Mouse (Mus musculus): ENCODE data around the gene Prrt1.
A peak's percentile ranks its signal among the peaks of the same experiment; 100 is the strongest.

Gene Prrt1

DNA sequence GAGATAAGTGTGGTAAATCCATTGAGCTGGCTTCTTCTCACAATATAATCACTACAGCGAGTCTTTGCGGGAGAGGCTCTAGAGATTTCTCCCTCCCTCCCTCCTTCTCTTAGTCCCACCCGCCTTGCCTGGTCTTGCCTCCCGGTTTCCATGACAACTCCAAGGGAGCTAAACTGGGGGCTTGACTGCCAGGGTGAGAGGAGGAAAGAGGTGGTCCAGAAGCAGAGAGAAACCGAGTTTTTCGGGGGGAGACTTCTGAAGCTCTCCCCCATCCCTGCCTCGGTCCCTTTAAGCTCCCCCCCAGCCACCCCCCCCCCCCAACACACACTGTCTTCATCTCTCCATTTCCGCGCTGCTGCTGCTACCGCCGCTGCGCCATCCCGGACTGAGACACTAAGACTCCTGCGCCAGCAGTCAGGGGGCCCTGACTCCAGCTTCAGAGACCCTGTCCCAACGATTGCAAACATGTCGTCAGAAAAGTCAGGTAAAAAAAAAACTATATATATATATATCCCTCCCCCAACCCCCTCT, at the start of gene Prrt1:
Gene Prrt1, plus strand, starts transcription at position 313 of the 531 bp plus-strand sequence.
- no peak for DNase-seq (ENCODE audit: low read depth, low spot score)

DNA sequence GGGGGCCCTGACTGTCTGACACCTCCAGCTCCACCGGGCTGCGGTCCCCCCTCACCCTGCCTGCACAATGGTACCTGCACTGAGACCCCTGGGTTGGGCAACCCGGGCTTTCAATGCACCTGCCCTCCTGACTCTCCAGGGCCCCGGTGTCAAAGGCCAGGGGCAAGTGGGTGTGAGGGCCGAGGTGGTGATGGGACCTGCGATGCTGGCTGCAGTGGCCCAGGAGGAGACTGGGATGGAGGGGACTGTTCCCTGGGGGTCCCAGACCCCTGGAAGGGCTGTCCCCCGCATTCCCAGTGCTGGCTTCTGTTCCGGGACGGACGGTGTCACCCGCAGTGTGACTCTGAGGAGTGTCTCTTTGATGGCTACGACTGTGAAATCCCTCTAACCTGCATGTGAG, 46.8 kb upstream of the Prrt1 start:
- DNase-seq (ENCODE audit: low read depth, low spot score): no peak

DNA sequence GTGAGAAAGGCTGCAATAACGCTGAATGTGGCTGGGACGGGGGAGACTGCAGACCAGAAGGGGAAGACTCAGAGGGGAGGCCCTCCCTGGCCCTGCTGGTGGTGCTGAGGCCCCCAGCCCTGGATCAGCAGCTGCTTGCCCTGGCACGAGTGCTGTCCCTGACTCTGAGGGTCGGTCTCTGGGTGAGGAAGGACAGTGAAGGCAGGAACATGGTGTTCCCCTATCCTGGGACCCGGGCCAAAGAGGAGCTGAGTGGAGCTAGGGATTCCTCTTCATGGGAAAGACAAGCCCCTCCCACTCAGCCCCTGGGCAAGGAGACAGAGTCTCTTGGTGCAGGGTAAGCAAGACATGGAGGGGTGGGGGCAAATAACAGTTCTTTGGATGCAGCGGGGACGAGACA, 45.9 kb upstream of the Prrt1 start:
- no peak for DNase-seq (ENCODE audit: low read depth, low spot score)

DNA sequence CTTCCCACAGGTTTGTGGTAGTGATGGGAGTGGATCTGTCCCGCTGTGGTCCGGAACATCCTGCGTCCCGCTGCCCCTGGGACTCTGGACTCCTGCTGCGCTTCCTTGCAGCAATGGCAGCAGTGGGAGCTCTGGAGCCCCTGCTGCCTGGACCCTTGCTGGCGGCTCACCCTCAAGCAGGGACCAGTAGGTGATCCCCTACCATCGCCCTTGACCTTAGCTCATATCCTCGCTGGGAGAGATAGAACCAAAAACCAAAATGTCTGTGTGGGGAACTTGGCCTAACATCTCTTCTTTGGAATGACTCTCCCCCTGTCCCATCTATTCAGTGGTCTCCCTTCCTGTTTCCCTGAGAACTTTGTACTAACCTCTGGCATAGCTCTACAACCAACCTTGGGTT, 45.5 kb upstream of the Prrt1 start:
- no peak for DNase-seq (ENCODE audit: low read depth, low spot score)

DNA sequence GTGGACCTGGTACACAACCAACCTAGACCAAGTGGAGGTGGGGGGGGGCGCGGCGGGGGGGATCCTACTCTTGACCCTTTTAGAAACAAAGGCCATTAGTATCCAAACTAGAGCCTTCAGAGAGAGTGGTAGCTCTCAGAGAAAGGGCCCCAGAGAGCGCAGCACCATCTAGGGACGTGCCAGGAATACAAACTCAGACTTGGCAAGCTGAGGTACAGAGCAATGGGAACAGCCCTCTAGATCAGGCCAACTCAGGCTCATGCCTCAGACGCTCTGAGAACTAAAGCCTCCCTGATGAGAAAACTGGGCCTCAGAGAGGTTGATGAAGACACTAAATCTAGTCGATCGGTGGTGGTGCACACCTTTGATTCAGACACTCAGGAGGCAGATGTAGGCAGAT, 44.2 kb upstream of the Prrt1 start:
- DNase-seq (ENCODE audit: low read depth, low spot score): no peak

DNA sequence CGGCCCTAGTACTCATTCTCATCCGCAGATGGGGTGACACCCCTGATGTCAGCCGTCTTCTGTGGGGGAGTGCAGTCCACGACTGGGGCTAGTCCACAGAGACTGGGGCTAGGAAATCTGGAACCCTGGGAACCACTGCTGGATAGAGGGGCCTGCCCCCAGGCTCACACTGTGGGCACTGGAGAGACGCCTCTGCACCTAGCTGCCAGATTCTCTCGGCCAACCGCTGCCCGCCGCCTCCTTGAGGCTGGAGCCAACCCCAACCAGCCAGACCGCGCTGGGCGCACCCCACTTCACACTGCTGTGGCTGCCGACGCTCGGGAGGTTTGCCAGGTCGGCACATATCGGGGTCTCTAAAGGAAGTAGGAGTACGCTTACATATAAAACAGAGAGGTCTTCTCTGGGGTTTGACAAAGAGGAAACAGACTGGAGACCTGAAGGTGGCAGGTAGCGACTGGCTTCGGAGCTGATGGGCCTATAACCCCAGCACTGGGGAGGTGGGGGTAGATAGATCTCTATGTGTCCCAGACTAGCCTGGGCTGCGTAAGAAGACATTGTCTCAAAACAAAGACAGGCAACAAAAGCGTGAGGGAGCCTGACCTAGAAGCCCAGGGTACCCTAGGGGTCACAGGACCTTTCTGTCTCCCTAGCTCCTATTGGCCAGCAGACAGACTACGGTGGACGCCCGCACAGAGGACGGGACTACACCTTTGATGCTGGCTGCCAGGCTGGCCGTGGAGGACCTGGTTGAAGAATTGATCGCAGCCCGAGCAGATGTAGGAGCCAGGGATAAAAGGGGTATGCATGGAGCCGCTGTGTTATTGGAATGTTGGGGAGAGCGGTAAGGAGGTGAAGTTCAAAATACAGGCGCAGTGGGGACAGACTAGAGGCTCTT, 43.2 kb upstream of the Prrt1 start:
- no peak for DNase-seq (ENCODE audit: low read depth, low spot score)

DNA sequence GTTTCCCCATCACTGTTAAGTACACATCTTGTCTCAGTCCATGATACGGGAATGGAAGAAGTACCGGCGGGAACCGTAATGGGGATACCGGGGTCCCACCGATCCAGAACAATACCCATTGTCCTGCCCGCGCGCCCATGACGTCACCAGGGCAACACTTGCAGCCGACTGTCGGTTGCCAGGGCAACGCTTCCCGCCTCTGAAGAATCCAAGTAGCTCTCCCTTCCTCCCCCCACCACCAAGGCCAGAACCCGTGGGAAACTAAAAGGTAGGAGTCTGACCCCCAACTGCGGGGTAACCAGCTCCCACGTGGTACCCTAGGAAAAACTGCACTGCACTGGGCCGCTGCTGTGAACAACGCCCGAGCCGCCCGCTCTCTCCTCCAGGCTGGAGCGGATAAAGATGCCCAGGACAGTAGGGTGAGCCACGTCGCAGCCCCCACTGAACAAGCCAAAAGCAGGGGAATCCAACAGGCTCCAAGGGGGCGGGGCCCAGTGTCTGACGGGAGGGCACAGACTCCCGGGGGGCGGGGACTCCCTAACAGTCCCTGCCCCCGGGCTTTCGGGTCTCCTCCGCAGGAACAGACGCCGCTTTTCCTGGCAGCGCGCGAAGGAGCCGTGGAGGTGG, 42.4 kb upstream of the Prrt1 start:
- DNase-seq (ENCODE audit: low read depth, low spot score): no peak

DNA sequence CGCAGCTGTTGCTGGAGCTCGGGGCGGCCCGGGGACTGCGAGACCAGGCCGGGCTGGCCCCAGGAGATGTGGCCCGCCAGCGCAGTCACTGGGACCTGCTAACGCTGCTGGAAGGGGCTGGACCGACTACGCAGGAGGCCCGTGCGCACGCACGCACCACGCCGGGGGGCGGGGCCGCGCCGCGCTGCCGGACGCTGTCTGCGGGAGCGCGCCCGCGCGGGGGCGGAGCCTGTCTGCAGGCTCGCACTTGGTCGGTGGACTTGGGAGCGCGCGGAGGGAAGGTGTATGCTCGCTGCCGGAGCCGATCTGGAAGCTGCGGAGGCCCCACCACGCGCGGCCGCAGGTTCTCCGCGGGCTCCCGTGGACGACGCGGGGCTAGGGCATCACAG, 41.9 kb upstream of the Prrt1 start:
- peak; percentile 86 for DNase-seq (ENCODE audit: low read depth, low spot score)

DNA sequence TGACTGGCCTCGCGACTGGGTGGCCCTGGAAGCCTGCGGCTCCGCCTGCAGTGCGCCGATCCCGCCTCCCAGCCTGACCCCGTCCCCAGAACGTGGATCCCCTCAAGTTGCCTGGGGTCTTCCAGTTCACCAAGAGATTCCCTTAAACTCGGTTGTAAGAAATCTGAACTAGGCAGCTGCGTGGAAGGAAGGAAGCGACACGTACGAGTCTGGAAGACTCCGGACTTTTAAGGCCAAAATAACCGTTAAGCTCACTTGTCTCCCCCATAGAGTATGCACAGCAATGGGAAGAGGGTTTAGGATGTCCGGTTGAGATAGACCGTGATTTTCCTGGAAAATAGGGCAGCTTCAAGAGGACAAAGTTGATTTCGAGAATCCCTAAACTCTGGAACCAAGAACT, 41.5 kb upstream of the Prrt1 start:
- no peak for DNase-seq (ENCODE audit: low read depth, low spot score)

DNA sequence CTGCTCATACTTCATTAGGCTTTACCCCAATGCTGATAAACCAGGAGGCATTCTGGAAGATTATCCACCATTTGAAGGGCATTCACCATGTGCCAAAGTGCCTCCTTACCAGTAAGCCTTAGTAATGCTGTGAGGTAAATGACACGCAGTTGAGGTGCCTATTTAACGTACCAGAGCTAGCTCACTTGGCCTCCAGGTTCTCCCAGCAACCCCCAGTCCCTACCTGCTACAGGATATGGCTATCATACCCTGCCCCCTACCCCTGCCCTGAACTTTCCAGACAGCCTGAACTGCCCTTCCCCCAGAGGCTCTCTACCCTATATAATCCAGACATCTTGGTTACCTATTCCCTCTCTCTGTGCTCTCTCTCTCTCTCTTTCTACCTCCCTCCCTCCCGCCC, 40.6 kb upstream of the Prrt1 start:
- DNase-seq (ENCODE audit: low read depth, low spot score): no peak

DNA sequence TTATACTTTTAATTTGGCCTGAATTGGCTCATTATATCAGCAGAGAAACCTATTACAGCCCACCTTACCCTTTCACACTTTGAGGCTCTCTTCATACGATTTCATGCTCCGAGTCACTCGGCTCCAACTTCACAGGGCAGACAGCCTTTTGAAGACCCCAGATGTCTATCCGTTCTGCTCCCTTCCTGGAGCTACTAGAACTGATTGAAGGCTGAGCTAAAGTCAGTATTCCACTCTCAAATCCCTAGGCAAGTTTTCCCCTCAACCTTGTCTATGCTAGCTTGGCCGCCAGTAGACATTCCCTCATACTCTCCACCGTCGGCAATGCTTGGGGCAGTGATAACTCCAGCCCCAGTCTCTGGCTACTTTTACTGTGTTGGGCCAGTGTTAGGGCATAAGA, 40.1 kb upstream of the Prrt1 start:
- no peak for DNase-seq (ENCODE audit: low read depth, low spot score)

DNA sequence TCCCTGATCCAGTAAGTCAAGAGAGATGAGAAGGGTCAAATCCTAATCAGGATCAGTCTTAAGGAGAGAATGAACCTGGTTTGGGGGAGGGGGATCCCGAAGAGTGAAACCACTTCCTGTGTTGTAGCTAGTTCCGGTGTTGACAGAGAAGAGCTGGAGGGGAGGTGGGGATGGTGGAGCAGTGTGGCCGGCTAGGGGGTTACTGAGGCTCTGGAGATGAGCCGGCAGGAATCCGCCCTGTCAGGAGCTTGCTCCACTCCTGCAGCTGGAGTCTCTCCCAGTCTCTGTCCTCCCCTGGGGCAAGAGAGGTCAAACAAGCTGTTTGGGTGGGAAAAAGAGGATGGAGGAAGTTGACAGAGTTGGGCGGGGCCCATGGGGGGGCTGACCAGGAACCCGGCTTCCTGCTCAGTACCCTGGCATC, 39.6 kb upstream of the Prrt1 start, which contains the start of gene Gpsm3:
Gene Gpsm3, plus strand, starts transcription at position 126 of the 421 bp plus-strand sequence.
- DNase-seq (ENCODE audit: low read depth, low spot score): no peak

DNA sequence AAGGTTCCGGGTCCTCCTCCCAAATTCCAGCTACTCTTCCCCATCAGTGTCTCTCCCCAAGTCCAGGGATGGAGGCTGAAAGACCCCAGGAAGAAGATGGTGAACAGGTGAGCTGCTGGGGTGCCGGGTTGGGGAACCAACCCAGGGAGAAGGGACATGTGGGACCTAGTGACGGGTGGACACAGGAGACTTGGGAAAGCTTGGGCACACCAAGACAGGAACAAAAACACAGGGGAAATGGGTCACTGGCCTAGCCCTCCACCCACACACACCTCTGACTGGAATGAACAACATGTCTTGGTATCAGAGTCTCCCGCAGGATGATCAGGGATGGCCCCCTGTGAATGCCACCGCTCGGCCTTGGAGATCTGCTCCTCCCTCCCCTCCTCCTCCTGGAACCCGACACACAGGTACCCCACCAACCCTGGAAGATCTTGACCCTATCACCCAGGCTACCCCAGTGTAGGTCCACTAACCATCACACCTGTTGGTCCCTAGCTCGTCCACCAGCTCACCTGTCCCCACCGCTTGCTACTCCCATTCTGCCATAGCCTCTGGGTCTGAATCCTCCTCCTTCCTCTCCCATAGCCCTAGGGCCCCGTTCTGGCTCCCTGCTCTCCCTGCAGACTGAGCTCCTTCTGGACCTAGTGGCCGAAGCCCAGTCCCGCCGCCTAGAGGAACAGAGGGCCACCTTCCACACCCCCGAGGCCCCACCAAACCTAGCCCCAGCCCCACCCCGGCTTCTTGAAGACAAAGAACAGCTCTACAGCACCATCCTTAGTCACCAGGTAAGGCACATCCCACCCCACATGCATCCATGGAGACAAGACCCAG, 39.0 kb upstream of the Prrt1 start:
- no peak for DNase-seq (ENCODE audit: low read depth, low spot score)

DNA sequence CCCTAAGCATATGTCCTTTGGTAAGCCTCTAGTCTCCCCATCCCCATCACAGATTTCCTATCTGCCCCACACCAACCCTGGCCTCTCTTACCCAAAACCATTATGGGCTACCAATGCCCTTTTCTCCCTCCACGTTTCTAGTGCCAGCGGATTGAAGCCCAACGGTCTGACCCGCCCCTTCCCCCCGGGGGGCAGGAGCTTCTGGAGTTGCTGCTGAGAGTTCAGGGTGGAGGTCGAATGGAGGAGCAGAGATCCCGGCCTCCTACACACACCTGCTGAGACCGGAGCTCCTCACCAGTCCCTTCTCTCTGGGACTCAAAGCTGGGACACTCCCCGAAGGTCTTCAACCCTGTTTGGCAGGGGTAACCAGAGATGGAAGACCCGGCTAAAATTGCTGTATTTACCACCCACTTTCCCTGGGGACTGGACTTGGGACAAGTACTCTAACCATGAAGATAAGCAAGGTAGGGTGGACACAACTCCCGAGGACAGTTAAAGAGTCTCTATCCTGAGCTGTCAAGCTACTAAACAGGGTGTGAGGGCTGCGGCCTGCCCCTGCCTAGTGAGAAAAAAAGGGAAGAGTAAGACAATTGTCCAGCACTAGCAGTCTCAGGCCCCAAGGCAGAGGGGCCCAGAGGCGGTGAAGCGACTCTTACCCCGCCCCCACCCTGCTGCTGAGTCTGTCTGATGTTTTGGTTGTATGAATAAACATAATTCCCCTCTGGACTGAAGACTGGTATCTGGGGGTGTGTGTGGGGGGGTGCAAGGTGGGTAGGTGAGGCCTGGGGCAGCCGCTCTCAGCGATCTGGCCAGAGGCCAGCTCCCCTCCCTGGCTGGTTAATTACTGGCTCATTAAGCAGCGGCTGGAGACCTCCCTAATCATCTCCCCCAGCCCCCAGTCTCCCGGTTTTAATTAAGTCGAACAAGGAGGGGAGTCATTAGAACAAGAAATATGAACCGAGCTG, 38.0 kb upstream of the Prrt1 start, which contains the start of gene Pbx2:
Gene Pbx2, plus strand, starts transcription at position 238 of the 965 bp plus-strand sequence.
- no peak for DNase-seq (ENCODE audit: low read depth, low spot score)

DNA sequence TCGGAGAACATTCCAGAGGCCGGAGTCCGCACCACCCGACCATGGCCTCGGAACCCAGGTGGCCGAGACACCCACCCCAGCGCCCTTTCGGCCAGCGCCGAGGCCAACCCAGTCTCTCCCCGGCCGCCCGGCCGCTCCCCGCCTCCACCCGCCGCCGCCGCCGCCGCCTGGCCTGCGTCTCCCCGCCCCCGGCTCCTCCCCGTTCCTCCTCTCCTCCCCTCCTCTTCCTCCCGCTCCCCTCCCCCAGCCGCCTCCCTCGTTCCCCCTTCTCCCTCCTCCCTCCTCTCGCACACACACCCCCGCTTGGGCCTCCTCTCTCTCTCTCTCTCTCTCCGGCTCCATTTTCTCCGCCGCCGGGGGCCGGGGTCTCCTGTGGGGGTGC, 37.3 kb upstream of the Prrt1 start:
- DNase-seq (ENCODE audit: low read depth, low spot score): no peak

DNA sequence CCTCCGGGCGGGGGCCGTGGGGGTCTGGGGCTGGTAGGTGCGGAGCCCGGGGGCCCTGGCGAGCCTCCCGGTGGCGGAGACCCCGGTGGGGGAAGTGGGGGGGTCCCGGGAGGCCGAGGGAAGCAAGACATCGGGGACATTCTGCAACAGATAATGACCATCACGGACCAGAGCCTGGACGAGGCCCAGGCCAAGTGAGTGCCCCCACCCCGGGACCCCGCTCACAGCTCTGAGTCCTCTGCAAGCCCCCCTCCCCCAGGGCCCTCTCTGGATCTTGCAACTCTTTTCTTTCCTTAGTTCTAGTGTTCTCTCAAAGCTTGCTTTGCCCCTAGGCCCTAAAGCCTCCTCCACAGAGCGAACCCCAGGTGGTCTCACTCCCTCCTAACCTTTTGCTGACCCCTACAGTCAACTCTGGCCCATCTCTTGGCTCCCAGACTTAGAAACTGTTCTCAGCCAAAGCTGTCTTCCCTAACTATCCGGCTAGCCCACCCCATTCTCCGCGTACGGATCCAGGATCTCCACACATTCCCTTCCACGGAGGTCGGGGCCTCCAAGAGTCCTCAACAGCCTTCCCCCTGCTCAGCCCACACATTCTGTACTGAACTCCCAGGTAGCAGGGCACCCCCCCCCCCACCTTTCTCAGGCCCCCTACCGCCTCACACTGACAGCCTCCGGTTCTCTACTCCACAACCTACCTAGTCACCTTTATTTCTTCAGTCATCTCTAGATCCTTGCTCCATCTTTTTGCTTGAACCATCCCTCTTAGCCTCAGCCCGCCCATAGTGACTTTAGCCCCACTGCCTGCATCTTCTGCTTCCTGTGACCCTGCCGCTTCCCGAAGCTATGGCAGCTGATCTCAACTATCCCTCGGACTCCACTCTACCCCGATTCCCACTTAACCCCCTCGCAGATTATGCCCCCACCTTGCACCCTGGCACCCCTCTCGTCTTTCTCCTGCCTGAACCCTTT, 36.5 kb upstream of the Prrt1 start:
- no peak for DNase-seq (ENCODE audit: low read depth, low spot score)

DNA sequence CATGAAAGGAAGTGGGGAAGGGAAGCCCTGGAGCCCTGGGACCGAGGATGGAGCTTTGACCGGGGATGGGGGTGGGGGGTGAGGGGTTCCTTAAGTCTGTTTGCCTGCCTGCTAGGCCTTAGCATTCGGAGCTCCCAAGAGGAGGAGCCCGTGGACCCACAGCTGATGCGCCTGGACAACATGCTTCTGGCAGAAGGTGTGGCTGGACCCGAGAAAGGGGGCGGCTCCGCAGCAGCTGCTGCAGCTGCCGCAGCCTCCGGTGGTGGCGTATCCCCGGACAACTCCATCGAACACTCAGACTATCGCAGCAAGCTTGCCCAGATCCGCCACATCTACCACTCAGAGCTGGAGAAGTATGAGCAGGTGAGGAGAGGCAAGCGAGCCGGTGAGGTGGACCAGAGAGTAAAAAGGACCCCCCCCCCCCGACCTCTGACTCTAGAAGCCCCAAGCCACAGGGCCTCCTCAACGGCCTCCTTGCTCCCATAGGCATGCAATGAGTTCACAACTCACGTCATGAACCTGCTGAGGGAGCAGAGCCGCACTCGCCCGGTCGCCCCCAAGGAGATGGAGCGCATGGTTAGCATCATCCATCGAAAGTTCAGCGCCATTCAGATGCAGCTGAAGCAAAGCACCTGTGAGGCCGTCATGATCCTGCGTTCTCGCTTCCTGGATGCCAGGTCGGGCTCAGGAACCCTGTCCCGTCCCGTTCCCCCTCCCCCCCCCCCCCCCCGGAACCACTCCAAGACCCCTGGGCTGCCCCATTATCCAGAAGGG, 35.4 kb upstream of the Prrt1 start:
- no peak for DNase-seq (ENCODE audit: low read depth, low spot score)

DNA sequence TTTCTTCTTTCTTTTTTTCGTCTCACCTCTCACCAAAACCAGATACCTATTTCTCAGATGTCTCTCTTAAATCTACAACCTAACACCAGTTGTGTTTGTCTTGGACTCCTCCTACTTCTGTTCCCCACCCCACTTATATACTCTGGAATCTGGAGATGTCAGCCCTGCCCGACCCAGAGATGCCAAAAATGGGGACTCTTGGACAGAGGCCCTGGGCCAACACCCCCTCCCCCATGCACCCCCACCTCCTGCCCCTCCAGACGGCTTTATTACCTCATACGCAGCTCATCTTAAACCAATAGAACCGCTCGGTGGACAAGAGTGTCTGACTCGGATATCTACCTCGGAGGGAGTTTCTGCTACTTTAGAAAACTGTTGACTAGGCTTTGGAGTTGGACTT, 33.2 kb upstream of the Prrt1 start:
- no peak for DNase-seq (ENCODE audit: low read depth, low spot score)

DNA sequence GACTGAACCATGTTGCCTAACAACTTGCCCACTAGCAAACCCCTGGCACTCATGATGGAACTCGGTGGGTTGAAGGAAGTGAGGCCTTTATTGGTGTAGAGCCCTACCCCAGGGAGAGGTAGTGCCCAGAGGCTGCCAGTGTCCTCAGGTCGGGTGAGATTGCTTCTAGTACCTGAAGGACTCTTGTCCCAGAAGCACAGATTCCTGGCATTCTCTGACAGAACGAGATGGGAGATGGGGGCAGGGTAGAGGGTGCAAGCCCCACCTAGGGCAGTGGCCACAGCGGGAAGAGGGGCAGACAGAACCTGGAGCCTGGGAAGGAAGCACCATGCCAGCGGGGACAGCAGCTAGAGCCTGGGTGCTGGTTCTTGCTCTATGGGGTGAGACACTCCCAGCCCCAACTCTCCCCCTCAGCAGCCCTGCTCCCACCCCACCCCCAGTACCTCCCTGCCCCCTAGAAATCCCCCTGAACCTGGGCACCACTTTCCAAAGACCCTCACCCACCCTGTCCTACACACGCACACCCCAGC, 31.7 kb upstream of the Prrt1 start, which contains the start of gene Ager:
Gene Ager, plus strand, starts transcription at position 297 of the 530 bp plus-strand sequence.
- no peak for DNase-seq (ENCODE audit: low read depth, low spot score)

Data from retina, adult 2 months (tissue).